Mouse (Mus musculus): ENCODE results near the gene Itpr1. TPM values are rescaled to one million over a fixed set of nuclear protein-coding genes. Genes with fewer than 3 reads are reported as not detected.

Gene Itpr1
- polyA plus RNA-seq, 1 experiment from 2014 or later = 9.0 TPM

DNA sequence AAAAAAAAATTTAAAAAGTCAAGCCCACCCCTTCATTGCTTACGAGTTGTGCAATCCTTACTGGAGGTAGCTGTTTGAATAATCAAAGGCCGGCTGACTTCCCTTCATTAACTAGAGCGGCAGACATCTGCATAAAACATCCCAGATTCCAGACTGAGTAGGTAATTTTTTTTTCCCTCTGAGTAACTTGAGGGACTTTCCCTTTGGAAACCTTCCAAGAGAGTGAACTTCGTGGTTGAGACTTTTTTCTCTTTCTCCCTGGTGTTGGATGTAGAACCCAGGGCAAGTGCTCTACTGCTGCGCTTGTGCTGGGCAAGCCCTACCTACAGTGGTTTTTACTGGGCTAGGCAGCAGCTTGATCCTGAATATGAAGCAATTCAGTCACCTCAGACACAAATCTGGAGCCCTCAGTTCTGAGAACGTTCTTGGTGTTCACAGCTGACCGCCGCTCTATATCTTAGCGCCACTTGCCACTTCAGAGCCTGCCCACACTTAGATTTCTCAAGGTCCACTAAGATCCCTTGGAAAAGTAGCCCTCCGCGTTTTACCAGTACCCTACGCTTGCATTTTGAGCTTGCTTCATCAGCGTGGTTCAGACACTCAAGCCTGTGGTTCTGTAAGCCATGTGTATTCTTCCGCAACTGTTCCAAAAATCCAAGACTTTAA is 244.8 kb downstream of the Itpr1 start:
- peaks cover 32% of the 10 kb centered on the region for H3K4me1 ChIP-seq (replicated peaks)
- H3K27me3 ChIP-seq (replicated peaks) = no peaks in the 10 kb centered on the region
- 46% methylated on average over 14 of the region's 14 CpGs for WGBS
- no peak overlapping the region for H3K9ac ChIP-seq
- H3K9me3 ChIP-seq = no peaks in the 10 kb centered on the region
- H3K4me2 ChIP-seq (replicated peaks) = no peak overlapping the region
- H3K36me3 ChIP-seq = no peaks in the 10 kb centered on the region
- no peak overlapping the region for H3K4me3 ChIP-seq (replicated peaks)
- H3K27ac ChIP-seq = peak overlapping the region; percentile 82
- peak; percentile 46 for ATAC-seq

DNA sequence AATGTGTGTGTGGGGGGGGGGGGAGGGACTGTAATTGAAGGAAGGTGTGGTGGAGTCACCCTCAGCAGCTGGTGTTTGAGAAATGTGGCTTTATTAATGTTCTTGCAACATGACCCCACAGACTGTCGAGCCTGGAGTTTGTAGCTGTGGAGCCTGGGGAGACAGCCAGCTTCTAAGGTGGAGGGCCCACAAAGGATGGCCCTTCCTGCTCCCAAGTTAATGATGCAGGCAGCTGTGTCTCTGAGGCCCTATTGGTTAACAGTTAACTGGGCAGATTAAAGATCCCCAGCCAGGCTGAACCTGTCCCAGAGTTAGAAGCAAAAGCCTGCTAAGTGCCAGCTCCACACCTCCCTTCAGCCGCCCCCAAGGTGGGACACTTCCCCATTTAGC is 245.3 kb downstream of the Itpr1 start:
- ATAC-seq = peak; percentile 79
- Histone ChIP-seq H3K9me3 (no peaks in the 10 kb centered on the region), H3K9ac (peak overlapping the region; percentile 5; the same call in 1 of the 2 replicates), H3K36me3 (no peaks in the 10 kb centered on the region), H3K4me1 (replicated peaks) (peaks cover 32% of the 10 kb centered on the region), H3K27me3 (replicated peaks) (no peaks in the 10 kb centered on the region), H3K27ac (peak overlapping the region; percentile 82), H3K4me2 (replicated peaks) (0 out of 2 replicates have a peak overlapping the region, but pooled peaks have one; percentile 4), H3K4me3 (replicated peaks) (no peak overlapping the region)
- WGBS = 24% methylated on average over 2 of the region's 2 CpGs

DNA sequence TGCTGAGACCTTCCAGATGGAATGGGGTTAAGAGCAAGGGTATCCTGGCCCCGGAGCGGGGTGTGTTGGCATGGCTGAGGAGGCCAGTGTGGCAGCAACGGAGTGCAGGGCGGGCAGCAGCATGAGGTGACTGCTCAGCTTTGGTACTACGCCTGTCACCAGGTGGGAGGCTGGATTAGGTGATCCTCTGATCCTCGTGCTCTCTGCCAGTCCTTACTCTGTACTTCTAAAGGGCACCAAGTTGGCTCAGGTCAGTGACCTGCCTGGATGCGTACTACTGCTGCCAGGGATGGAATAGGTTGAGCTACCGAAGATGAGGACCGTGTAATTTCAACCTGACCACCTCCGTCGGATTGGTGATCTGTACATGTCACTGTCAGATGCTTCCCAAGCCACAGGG is 245.9 kb downstream of the Itpr1 start:
- 0 out of 2 replicates have a peak overlapping the region, but pooled peaks have one; percentile 5 for H3K9ac ChIP-seq
- H3K27me3 ChIP-seq (replicated peaks) = no peaks in the 10 kb centered on the region
- 0 out of 2 replicates have a peak, but pooled peaks have one; percentile 6 for ATAC-seq
- no peaks in the 10 kb centered on the region for H3K9me3 ChIP-seq
- no peak overlapping the region for H3K27ac ChIP-seq
- WGBS = 88% methylated on average over 11 of the region's 11 CpGs
- no peak overlapping the region for H3K4me3 ChIP-seq (replicated peaks)
- no peak overlapping the region for H3K4me2 ChIP-seq (replicated peaks)
- no peaks in the 10 kb centered on the region for H3K36me3 ChIP-seq
- H3K4me1 ChIP-seq (replicated peaks) = peaks cover 32% of the 10 kb centered on the region

DNA sequence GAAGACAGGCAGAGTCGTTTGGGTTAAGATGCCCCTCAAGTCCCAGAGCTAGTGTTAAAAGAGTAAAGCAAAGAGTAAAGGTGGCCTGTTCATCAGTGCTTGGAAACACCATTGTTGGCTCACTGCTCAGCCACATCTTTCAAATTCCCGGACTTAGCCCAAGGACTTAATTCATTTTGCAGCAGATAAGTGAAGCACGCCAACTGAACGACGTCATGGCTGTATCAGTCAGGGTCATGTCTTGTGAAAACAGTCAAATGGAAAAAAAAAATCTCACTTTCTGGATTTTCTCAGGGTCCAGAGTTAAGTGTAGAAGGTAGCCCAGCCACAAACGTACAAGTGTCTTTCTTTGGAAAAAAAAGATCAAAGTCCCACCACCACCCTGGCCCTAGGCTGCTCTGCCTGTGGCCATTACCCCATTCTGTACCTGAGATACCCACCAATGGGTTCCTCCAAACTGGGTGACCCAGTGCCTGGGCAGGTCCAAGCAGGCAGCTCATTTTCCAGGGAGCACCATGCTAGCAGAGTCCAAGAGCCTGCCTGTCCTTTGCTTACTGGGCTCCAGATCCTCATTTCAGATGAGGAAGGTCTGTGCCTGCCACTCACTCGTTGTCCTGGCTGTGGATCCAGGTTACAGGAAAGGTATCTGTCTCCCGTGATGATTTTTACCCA is 251.5 kb downstream of the Itpr1 start:
- ATAC-seq = 0 out of 2 replicates have a peak, but pooled peaks have one; percentile 15
- no peak overlapping the region for H3K27ac ChIP-seq

DNA sequence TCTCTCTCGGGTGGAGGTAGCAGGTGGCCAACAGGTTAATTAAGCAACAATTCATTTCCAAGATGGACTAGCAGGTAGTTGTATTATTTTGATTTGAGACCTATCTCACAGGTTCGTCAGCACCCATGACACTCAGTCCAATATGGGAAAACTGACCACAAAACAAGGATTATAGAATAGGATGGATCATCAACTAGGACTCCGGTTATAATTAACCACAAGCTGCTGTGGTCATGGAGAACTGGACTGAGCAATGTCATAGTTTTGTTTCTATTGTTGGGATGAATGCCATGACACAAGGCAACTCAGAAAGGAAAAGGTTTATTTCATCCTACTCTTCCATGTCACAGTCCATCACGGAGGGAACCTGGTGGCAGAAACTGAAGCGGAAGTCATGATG is 252.3 kb downstream of the Itpr1 start:
- no peak for ATAC-seq
- no peaks in the 10 kb centered on the region for H3K36me3 ChIP-seq
- H3K9me3 ChIP-seq = no peaks in the 10 kb centered on the region
- H3K27ac ChIP-seq = no peak overlapping the region
- H3K4me1 ChIP-seq (replicated peaks) = no peaks in the 10 kb centered on the region
- no peak overlapping the region for H3K4me2 ChIP-seq (replicated peaks)
- no peak overlapping the region for H3K4me3 ChIP-seq (replicated peaks)
- 96% methylated on average over 5 of the region's 5 CpGs for WGBS
- H3K9ac ChIP-seq = no peak overlapping the region
- no peaks in the 10 kb centered on the region for H3K27me3 ChIP-seq (replicated peaks)

More for the DNA sequence above, 251.5 kb downstream of the Itpr1 start:
- Histone ChIP-seq H3K4me3 (replicated peaks) (no peak overlapping the region), H3K4me1 (replicated peaks) (no peaks in the 10 kb centered on the region), H3K27me3 (replicated peaks) (no peaks in the 10 kb centered on the region), H3K36me3 (no peaks in the 10 kb centered on the region), H3K4me2 (replicated peaks) (no peak overlapping the region), H3K9me3 (no peaks in the 10 kb centered on the region), H3K9ac (no peak overlapping the region)
- 71% methylated on average over 8 of the region's 8 CpGs for WGBS

DNA sequence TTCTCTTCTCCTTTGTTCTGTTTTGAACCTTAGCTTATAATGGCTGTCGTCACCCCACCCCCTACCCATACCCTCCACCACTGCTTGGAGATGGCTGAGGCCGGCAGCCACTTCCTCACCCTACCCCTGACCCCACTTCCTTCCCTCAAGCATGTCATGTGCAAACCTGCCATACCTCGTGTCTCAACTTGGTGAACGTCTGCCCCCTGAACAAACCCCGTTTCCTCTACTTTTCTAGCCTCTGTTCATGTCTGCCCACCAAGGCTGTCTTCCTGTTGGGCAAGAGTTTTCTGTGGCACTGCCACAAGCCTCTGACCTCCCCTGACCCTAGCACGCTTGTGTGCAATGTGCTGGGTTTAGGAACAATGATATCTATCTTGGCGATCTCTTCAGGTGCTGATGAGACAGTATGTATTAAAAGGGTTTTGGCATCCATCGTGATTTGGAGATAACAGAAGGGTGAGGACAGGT is 253.2 kb downstream of the Itpr1 start:
- no peak for ATAC-seq
- 80% methylated on average over 8 of the region's 8 CpGs for WGBS
- no peaks in the 10 kb centered on the region for H3K9me3 ChIP-seq
- no peak overlapping the region for H3K4me3 ChIP-seq (replicated peaks)
- H3K27ac ChIP-seq = no peak overlapping the region
- no peaks in the 10 kb centered on the region for H3K27me3 ChIP-seq (replicated peaks)
- H3K4me2 ChIP-seq (replicated peaks) = no peak overlapping the region
- no peak overlapping the region for H3K9ac ChIP-seq
- no peaks in the 10 kb centered on the region for H3K36me3 ChIP-seq
- no peaks in the 10 kb centered on the region for H3K4me1 ChIP-seq (replicated peaks)

DNA sequence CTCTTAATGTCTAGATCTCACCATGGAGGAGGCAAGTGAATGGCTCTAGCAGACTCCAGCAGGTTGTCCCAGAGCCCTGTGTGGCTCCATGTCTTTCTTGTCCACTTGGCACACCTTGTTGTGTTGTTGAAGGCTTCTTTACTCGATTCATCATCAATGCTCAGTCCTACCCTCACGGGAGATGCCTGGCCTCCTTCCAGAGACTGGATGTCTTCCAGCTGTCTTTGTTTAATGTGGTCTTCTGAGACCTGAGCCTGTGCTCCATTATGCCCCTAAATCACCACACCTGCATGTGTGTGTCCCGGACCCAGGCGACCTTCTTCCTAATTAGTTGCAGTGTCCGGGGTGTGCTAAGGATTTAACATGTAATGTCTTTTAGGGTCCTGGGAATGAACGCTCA is 254.7 kb downstream of the Itpr1 start:
- Histone ChIP-seq H3K27me3 (replicated peaks) (no peaks in the 10 kb centered on the region), H3K9ac (no peak overlapping the region), H3K27ac (no peak overlapping the region), H3K4me1 (replicated peaks) (no peaks in the 10 kb centered on the region), H3K9me3 (no peaks in the 10 kb centered on the region), H3K4me3 (replicated peaks) (no peak overlapping the region), H3K36me3 (no peaks in the 10 kb centered on the region), H3K4me2 (replicated peaks) (no peak overlapping the region)
- 48% methylated on average over 6 of the region's 6 CpGs for WGBS
- no peak for ATAC-seq

DNA sequence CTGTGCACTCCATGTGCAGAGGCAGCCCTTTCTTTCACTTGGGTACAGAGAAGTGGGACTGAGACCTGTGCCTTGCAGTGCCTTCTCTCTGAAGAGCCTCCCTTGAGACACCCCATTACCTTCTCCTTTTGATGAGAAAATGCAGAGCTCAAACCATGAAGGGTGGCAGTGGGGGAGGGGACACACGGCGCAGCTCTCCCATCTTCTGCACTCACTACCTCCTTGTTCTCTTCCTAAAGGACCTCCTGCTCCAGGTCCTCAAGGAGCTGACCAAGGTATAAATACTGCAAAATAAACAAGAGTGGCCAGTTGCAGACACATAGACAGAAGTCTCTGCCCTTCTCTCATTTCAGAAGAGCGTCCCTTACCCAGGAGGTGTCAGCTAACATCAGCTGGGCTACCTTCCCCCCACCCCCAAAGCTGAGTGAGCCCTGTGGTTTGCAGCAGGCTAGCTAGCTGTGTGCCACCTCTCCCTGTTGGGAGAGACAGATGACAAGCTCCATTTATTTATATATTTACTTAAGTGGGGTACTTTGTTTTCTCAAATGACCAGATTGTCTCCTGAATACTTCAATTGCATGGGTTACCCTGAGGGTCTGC is 255.4 kb downstream of the Itpr1 start:
- Histone ChIP-seq H3K9ac (no peak overlapping the region), H3K4me2 (replicated peaks) (no peak overlapping the region), H3K4me1 (replicated peaks) (no peaks in the 10 kb centered on the region), H3K36me3 (no peaks in the 10 kb centered on the region), H3K27me3 (replicated peaks) (no peaks in the 10 kb centered on the region), H3K4me3 (replicated peaks) (no peak overlapping the region), H3K9me3 (no peaks in the 10 kb centered on the region), H3K27ac (no peak overlapping the region)
- no peak for ATAC-seq
- 40% methylated on average over 3 of the region's 3 CpGs for WGBS

DNA sequence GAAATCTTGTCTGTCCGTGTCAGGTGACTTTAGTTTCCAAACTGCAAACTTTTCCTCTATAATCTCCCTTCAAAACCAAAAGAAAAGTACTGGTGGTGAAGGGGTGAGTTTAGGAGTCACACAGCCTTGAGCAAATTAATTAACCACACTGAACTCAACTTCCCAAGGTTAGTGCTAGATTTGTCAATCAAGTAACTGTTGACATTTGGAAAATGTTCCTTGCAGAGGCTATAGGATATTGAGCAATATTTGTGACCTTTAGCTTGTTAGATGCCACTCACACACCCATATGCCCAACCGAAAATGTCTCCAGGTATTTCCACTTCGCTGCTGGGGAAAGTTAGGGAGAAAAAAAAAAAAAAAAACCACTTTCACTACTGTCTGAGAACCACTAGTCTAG is 259.0 kb downstream of the Itpr1 start:
- H3K27ac ChIP-seq = no peak overlapping the region
- ATAC-seq = peak; percentile 12; the same call in 1 of the 2 replicates
- no peak overlapping the region for H3K9ac ChIP-seq
- no peak overlapping the region for H3K4me2 ChIP-seq (replicated peaks)
- WGBS = 77% methylated on average over 3 of the region's 3 CpGs
- no peaks in the 10 kb centered on the region for H3K36me3 ChIP-seq
- H3K4me1 ChIP-seq (replicated peaks) = no peaks in the 10 kb centered on the region
- no peaks in the 10 kb centered on the region for H3K9me3 ChIP-seq
- H3K27me3 ChIP-seq (replicated peaks) = no peaks in the 10 kb centered on the region
- no peak overlapping the region for H3K4me3 ChIP-seq (replicated peaks)

DNA sequence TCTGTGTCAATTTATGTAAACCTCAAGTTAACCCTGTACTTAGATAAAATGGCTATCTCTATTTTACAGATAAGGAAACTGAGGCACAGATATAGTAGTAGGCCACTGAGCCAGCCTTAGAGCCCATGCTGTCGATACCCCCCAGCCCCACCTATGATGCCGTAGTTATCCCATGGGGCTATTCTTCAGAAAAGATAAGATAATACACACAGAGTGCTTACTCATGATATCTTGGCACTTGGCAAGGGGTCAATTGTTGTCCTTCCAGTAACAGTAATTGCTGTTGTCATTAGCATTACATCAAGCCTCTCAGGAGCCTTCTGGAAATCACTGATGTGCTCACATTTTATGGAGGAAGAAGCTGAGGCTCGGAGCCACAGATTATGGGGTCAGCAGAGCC is 259.9 kb downstream of the Itpr1 start:
- Histone ChIP-seq H3K36me3 (no peaks in the 10 kb centered on the region), H3K4me2 (replicated peaks) (no peak overlapping the region), H3K27ac (no peak overlapping the region), H3K27me3 (replicated peaks) (no peaks in the 10 kb centered on the region), H3K9me3 (no peaks in the 10 kb centered on the region), H3K4me1 (replicated peaks) (no peaks in the 10 kb centered on the region), H3K4me3 (replicated peaks) (no peak overlapping the region), H3K9ac (no peak overlapping the region)
- peak; percentile 80 for ATAC-seq
- 75% methylated on average over 3 of the region's 3 CpGs for WGBS

DNA sequence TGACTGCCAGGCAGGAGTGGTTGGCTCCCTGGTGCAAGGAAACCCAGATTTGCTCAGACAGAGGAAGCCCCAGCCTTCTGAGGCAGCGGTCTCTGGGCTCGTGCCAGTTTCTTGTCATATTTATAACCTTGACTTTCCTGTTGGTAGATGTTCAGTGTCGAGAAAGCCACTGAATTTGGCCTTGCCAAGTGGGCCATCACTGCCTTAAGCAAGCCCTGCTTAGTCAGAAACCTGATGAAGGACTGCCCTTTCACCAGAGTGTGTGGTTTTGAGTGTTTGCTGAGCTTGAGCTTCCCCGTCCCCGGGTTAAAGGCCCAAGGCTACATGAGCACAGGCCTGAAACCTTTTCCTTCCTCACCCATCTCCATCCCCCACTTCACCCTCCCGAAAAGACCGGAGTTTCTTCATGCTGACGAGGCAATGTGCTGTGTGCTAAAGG is 263.9 kb downstream of the Itpr1 start:
- no peak overlapping the region for H3K9ac ChIP-seq
- no peak overlapping the region for H3K4me2 ChIP-seq (replicated peaks)
- H3K9me3 ChIP-seq = no peaks in the 10 kb centered on the region
- no peaks in the 10 kb centered on the region for H3K36me3 ChIP-seq
- no peaks in the 10 kb centered on the region for H3K27me3 ChIP-seq (replicated peaks)
- WGBS = 66% methylated on average over 8 of the region's 8 CpGs
- H3K27ac ChIP-seq = 0 out of 2 replicates have a peak overlapping the region, but pooled peaks have one; percentile 13
- no peak overlapping the region for H3K4me3 ChIP-seq (replicated peaks)
- no peak for ATAC-seq
- H3K4me1 ChIP-seq (replicated peaks) = no peaks in the 10 kb centered on the region

DNA sequence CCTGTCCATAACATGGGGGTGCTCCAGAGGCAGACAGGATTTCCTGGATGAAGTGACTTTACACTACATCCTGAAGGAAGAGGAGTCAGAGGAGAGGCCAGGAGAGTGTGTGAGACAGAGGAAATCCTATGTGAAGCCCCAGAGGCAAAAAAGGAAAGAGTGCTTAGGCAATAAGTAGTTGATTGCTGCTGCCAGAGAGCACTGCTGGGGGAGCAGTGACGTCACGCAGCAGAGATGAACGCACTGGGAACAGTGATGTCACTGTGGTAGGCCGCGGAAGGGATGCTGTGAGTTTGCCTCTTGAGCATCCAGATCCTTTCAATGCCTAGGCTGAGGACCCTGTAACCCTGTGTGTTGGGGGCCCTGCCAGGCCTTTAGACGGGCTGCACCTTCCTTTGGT is 264.7 kb downstream of the Itpr1 start:
- no peak overlapping the region for H3K4me2 ChIP-seq (replicated peaks)
- no peaks in the 10 kb centered on the region for H3K4me1 ChIP-seq (replicated peaks)
- H3K27me3 ChIP-seq (replicated peaks) = no peaks in the 10 kb centered on the region
- H3K36me3 ChIP-seq = no peaks in the 10 kb centered on the region
- no peaks in the 10 kb centered on the region for H3K9me3 ChIP-seq
- 0 out of 2 replicates have a peak overlapping the region, but pooled peaks have one; percentile 13 for H3K27ac ChIP-seq
- H3K4me3 ChIP-seq (replicated peaks) = no peak overlapping the region
- H3K9ac ChIP-seq = no peak overlapping the region
- WGBS = 87% methylated on average over 6 of the region's 6 CpGs
- 0 out of 2 replicates have a peak, but pooled peaks have one; percentile 16 for ATAC-seq

Data from intestine, embryonic 15.5 days (tissue).